Mouse (Mus musculus): ENCODE measurements around the gene Nmnat3.

GRCm38 (mm10) chr9:98369707-98370106, 82.5 kb downstream of the Nmnat3 start:
- TF ChIP-seq POLR2A (IDR thresholded peaks at IDR 0.05; ENCODE audit: control insufficient read depth, extremely low read depth, insufficient read depth, low read length, poor library complexity) (no peak), CTCF (IDR thresholded peaks at IDR 0.05; ENCODE audit: borderline replicate concordance, control insufficient read depth, extremely low read depth, insufficient read depth, low read length, poor library complexity) (no peak)
